Mouse (Mus musculus): ENCODE data around the gene Mrpl44.

DNA sequence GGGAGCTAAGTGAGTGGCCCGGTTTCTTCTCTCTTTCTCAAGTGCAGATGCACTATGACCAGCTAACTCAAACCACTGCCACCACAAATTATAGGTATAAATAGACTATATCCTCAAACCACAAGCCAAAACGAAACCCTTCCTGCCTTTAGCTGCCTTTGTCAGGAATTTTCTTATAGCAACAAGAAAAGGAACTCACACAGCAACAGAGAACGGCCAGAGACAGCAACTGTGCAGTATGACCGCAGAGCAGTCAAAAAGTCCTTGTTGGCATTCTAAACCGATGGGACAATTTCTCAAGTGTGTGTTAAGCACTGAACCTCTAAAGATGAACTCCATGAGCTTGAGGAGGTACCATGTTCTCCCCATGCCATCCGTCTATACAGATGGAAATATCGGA, 27.8 kb downstream of the Mrpl44 start:
- no peak for TF ChIP-seq CTCF (IDR thresholded peaks at IDR 0.05; ENCODE audit: low read depth)
- no peak for TF ChIP-seq EP300 (IDR thresholded peaks at IDR 0.05; ENCODE audit: low read depth)
